8 mouse cellular contexts compared by ENCODE assay signal in the genomic region with DNA sequence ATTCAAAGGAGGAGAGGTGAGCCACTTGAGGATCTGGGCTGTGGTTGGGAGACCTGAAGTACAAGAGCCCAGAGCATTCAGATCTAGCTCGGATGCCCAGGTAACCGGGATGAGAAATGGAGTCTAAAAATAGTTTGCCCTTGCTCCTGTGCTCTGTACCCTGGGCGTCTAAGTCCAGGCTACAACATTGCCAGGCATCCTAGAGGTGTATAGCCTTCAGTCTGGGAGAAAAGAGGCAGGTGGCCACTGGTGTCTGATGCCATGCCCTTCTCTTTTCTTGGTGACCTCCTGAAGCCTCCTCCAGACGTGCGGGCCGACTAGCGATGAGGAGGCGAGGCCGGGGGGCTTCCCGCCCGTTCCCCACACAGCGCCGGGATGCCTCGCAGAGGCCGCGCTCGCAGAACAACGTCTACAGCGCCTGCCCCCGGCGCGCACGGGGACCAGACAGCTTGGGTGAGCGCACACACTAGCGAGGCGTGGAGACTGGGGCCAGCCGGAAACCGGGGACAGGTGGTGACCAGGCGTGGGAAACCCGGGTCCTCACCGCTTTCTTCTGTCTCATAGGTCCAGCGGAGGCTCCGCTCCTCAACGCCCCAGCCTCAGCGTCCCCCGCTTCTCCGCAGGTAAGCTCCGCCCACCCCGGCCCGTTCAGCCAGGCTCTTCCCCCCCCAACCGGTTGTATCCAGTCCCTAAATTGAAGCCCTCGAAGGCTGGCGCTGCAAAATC. TPM values are rescaled to one million over a fixed set of nuclear protein-coding genes. Genes with fewer than 3 reads are reported as not detected.
A peak's percentile ranks its signal among the peaks of the same experiment; 100 is the strongest.
DNase-seq lines count a peak whose midpoint lies in the region; ATAC-seq lines count a peak whose summit lies in the region.

No protein-coding gene starts in this region.

- intact Hi-C loops in left cerebral cortex, postnatal 4 days (cut with DNase I), result loop anchor here (2.0 to 10.0 kb wide), 3 partner anchors 97 to 257 kb away; partner anchors contain the start of gene Dyrk3
- intact Hi-C loops in gastrocnemius, postnatal 36 days (cut with DNase I), result loop anchor here (10.0 kb wide), 1 partner anchor 277 kb away; the partner anchor contains the start of gene Eif2d

- 3% methylated on average over 43 of the region's 43 CpGs for WGBS in heart, embryonic 15.5 days
- WGBS in stomach, embryonic 15.5 days, result 2% methylated on average over 43 of the region's 43 CpGs

- H3K9ac ChIP-seq in heart, embryonic 15.5 days, result peak overlapping the region; percentile 44
- H3K9ac ChIP-seq in stomach, embryonic 15.5 days, result peak overlapping the region; percentile 13; the same call in 1 of the 2 replicates

- peak; percentile 28 for DNase-seq in left cerebral cortex, postnatal 4 days
- no peak for DNase-seq in left cerebral cortex, adult 8-10 months (ENCODE audit: low spot score in 2 of 2)
- DNase-seq in kidney, postnatal 36 days, result peak; percentile 38 to 66
- no peak for DNase-seq in gastrocnemius, postnatal 36 days

- no peaks in the 10 kb centered on the region for H3K36me3 ChIP-seq in heart, embryonic 15.5 days
- no peaks in the 10 kb centered on the region for H3K36me3 ChIP-seq in stomach, embryonic 15.5 days

- ATAC-seq in heart, embryonic 15.5 days (replicated peaks; ENCODE audit: insufficient number of reproducible peaks, insufficient read depth, low FRiP score, low read depth), result 0 out of 2 replicates have a peak, but pooled peaks have one; percentile 10
- peak; percentile 52; the same call in 1 of the 2 replicates for ATAC-seq in megakaryocyte-erythroid progenitor cell, adult 5-6 weeks (replicated peaks; ENCODE audit: low FRiP score, low TSS enrichment, poor library complexity, severe bottlenecking)
- peak; percentile 53; the same call in 1 of the 2 replicates for ATAC-seq in stomach, embryonic 15.5 days (ENCODE audit: insufficient read depth, low FRiP score, low read depth)

- peaks cover 26% of the 10 kb centered on the region for H3K27me3 ChIP-seq in heart, embryonic 15.5 days
- H3K27me3 ChIP-seq in stomach, embryonic 15.5 days (replicated peaks), result peaks cover 10% of the 10 kb centered on the region

- no peak overlapping the region for H3K27ac ChIP-seq in brown adipose tissue, adult 24 weeks (replicated peaks; ENCODE audit: low read depth, low read length)
- H3K27ac ChIP-seq in heart, embryonic 15.5 days, result no peak overlapping the region
- H3K27ac ChIP-seq in stomach, embryonic 15.5 days, result no peak overlapping the region

- H3K4me3 ChIP-seq in brown adipose tissue, adult 24 weeks (ENCODE audit: insufficient read depth, low read depth, low read length), result 0 out of 2 replicates have a peak overlapping the region, but pooled peaks have one; percentile 14
- H3K4me3 ChIP-seq in heart, embryonic 15.5 days, result peak overlapping the region; percentile 49
- H3K4me3 ChIP-seq in stomach, embryonic 15.5 days (replicated peaks), result peak overlapping the region; percentile 37

- H3K4me2 ChIP-seq in heart, embryonic 15.5 days, result peak overlapping the region; percentile 92
- H3K4me2 ChIP-seq in stomach, embryonic 15.5 days, result peak overlapping the region; percentile 88

- H3K4me1 ChIP-seq in brown adipose tissue, adult 24 weeks (ENCODE audit: control insufficient read depth, insufficient read depth, insufficient read length, low read length), result no peaks in the 10 kb centered on the region
- peaks cover 8% of the 10 kb centered on the region for H3K4me1 ChIP-seq in heart, embryonic 15.5 days (replicated peaks)
- H3K4me1 ChIP-seq in stomach, embryonic 15.5 days, result peaks cover 5% of the 10 kb centered on the region; the same call in 1 of the 2 replicates

- H3K9me3 ChIP-seq in heart, embryonic 15.5 days (replicated peaks), result no peaks in the 10 kb centered on the region
- no peaks in the 10 kb centered on the region for H3K9me3 ChIP-seq in stomach, embryonic 15.5 days

RNA-seq across cellular contexts. Expression of gene Il24, which starts 9.2 kb away (rescaled TPM):
- total RNA-seq in left cerebral cortex, postnatal 4 days (2021), result not detected
- total RNA-seq in left cerebral cortex, adult 8-10 months (2022), result not detected
- not detected in 2 replicates for polyA plus RNA-seq in brown adipose tissue, adult 24 weeks (2012; ENCODE audit: insufficient read depth, insufficient read length, missing spikeins)
- polyA plus RNA-seq in heart, embryonic 15.5 days (2015; fragmentation: Nextera tagmentation; extraction: Ambion mirVana), result not detected in 2 replicates
- not detected in 2 replicates for total RNA-seq in megakaryocyte-erythroid progenitor cell, adult 5-6 weeks (2014; fragmentation: Nextera tagmentation)
- not detected in 2 replicates for total RNA-seq in megakaryocyte-erythroid progenitor cell, adult 5-6 weeks (2017)
- polyA plus RNA-seq in stomach, embryonic 15.5 days (2015; fragmentation: Nextera tagmentation; extraction: Ambion mirVana), result not detected in 2 replicates
- not detected for total RNA-seq in gastrocnemius, postnatal 36 days (2021)

RNA-seq across cellular contexts. Expression of gene Fcmr, which starts 12.6 kb away (rescaled TPM):
- total RNA-seq in left cerebral cortex, postnatal 4 days (2021), result 1 to 10 TPM in 1 of 2 experiments, not detected in 1; 1.1 TPM
- under 1 TPM in 1 of 4 experiments, not detected in 3; 0.88 TPM for total RNA-seq in left cerebral cortex, adult 8-10 months (2022)
- not detected in 2 replicates for polyA plus RNA-seq in brown adipose tissue, adult 24 weeks (2012; ENCODE audit: insufficient read depth, insufficient read length, missing spikeins)
- 1.6 and 2.1 TPM in 2 replicates for polyA plus RNA-seq in heart, embryonic 15.5 days (2015; fragmentation: Nextera tagmentation; extraction: Ambion mirVana)
- total RNA-seq in megakaryocyte-erythroid progenitor cell, adult 5-6 weeks (2014; fragmentation: Nextera tagmentation), result 1.1 TPM in 1 of 2 replicates, not detected in the other
- total RNA-seq in megakaryocyte-erythroid progenitor cell, adult 5-6 weeks (2017), result not detected in 2 replicates
- 0.40 and 0.53 TPM in 2 replicates for polyA plus RNA-seq in stomach, embryonic 15.5 days (2015; fragmentation: Nextera tagmentation; extraction: Ambion mirVana)
- total RNA-seq in gastrocnemius, postnatal 36 days (2021), result not detected

RNA-seq across cellular contexts. Expression of gene Il20, which starts 33.2 kb away (rescaled TPM):
- not detected for total RNA-seq in left cerebral cortex, postnatal 4 days (2021)
- not detected for total RNA-seq in left cerebral cortex, adult 8-10 months (2022)
- not detected in 2 replicates for polyA plus RNA-seq in brown adipose tissue, adult 24 weeks (2012; ENCODE audit: insufficient read depth, insufficient read length, missing spikeins)
- not detected in 2 replicates for polyA plus RNA-seq in heart, embryonic 15.5 days (2015; fragmentation: Nextera tagmentation; extraction: Ambion mirVana)
- total RNA-seq in megakaryocyte-erythroid progenitor cell, adult 5-6 weeks (2014; fragmentation: Nextera tagmentation), result not detected in 2 replicates
- not detected in 2 replicates for total RNA-seq in megakaryocyte-erythroid progenitor cell, adult 5-6 weeks (2017)
- not detected in 2 replicates for polyA plus RNA-seq in stomach, embryonic 15.5 days (2015; fragmentation: Nextera tagmentation; extraction: Ambion mirVana)
- not detected for total RNA-seq in gastrocnemius, postnatal 36 days (2021)

RNA-seq across cellular contexts. Expression of gene Pigr, which starts 51.6 kb away (rescaled TPM):
- not detected for total RNA-seq in left cerebral cortex, postnatal 4 days (2021)
- total RNA-seq in left cerebral cortex, adult 8-10 months (2022), result under 1 TPM in 1 of 4 experiments, not detected in 3; 0.09 TPM
- polyA plus RNA-seq in brown adipose tissue, adult 24 weeks (2012; ENCODE audit: insufficient read depth, insufficient read length, missing spikeins), result 0.71 TPM in 1 of 2 replicates, not detected in the other
- 0.05 TPM in 1 of 2 replicates, not detected in the other for polyA plus RNA-seq in heart, embryonic 15.5 days (2015; fragmentation: Nextera tagmentation; extraction: Ambion mirVana)
- total RNA-seq in megakaryocyte-erythroid progenitor cell, adult 5-6 weeks (2014; fragmentation: Nextera tagmentation), result not detected in 2 replicates
- not detected in 2 replicates for total RNA-seq in megakaryocyte-erythroid progenitor cell, adult 5-6 weeks (2017)
- 0.36 and 0.48 TPM in 2 replicates for polyA plus RNA-seq in stomach, embryonic 15.5 days (2015; fragmentation: Nextera tagmentation; extraction: Ambion mirVana)
- total RNA-seq in gastrocnemius, postnatal 36 days (2021), result under 1 TPM in 1 of 2 experiments, not detected in 1; 0.13 TPM

Comparison
In these comparisons a context has a peak if more than half of its experiments do, and no peak if none do; other contexts are left out.
1. DNase-seq: peak in left cerebral cortex, postnatal 4 days (single experiment) and kidney, postnatal 36 days (2 of 2); none in left cerebral cortex, adult 8-10 months (0 of 2) and gastrocnemius, postnatal 36 days (0 of 2).
2. Peak in every context shown above with its lines, with median percentiles within 50 percentile points of each other: H3K4me3 ChIP-seq and ATAC-seq.